Comparison of ENCODE assay signal across 16 mouse cellular contexts in genomic region chr11:16989885-16990284, GRCm38 (mm10).
"Had no signal": no experiment of that assay in that cellular context is flagged by ENCODE, and none has a peak within 500 bp of the region (broad histone marks: within the 10 kb centered on the region; RNA-seq: fewer than 3 reads in every experiment).

No protein-coding gene starts in this region.

- H3K27ac ChIP-seq: liver, embryonic 15.5 days; lung, embryonic 15.5 days; macrophage; midbrain, embryonic 13.5 days; midbrain, embryonic 15.5 days; neural tube, embryonic 12.5 days; stomach, embryonic 15.5 days; stomach, postnatal 0 days had no signal

- H3K4me2 ChIP-seq: liver, embryonic 15.5 days; lung, embryonic 15.5 days; midbrain, embryonic 11.5 days; midbrain, embryonic 13.5 days; midbrain, embryonic 15.5 days; neural tube, embryonic 12.5 days; stomach, embryonic 15.5 days had no signal

- ATAC-seq: liver, postnatal 0 days; lung, postnatal 0 days; midbrain, embryonic 13.5 days; midbrain, embryonic 15.5 days had no signal

- H3K4me3 ChIP-seq: liver, embryonic 15.5 days; lung, embryonic 15.5 days; midbrain, embryonic 13.5 days; midbrain, embryonic 15.5 days; neural tube, embryonic 12.5 days; stomach, embryonic 15.5 days had no signal

- H3K4me1 ChIP-seq: liver, embryonic 15.5 days; lung, embryonic 15.5 days; midbrain, embryonic 13.5 days; midbrain, embryonic 15.5 days; neural tube, embryonic 12.5 days; stomach, embryonic 15.5 days had no signal

- H3K9ac ChIP-seq: liver, embryonic 15.5 days; liver, postnatal 0 days; lung, embryonic 15.5 days; midbrain, embryonic 13.5 days; midbrain, embryonic 15.5 days; neural tube, embryonic 12.5 days; stomach, embryonic 15.5 days had no signal

- H3K27me3 ChIP-seq: liver, embryonic 15.5 days; lung, embryonic 15.5 days; midbrain, embryonic 13.5 days; midbrain, embryonic 15.5 days; neural tube, embryonic 12.5 days; stomach, embryonic 15.5 days had no signal

- H3K9me3 ChIP-seq: liver, embryonic 15.5 days; lung, embryonic 15.5 days; midbrain, embryonic 13.5 days; midbrain, embryonic 15.5 days; neural tube, embryonic 12.5 days; stomach, embryonic 15.5 days had no signal

- DNase-seq: liver, postnatal 0 days; lung, adult 2 months; lung, postnatal 14 days; lung, postnatal 36 days; thymus, adult 2 months; thymus, postnatal 25 days had no signal

- H3K36me3 ChIP-seq: liver, embryonic 15.5 days; lung, embryonic 15.5 days; midbrain, embryonic 13.5 days; neural tube, embryonic 12.5 days; stomach, embryonic 15.5 days had no signal
